Mouse (Mus musculus): Measurements from ENCODE around the gene Aox3. TPM values are rescaled to one million over a fixed set of nuclear protein-coding genes. Genes with fewer than 3 reads are reported as not detected.

Aox3 gene
- polyA plus RNA-seq, 1 experiment: not detected

DNA sequence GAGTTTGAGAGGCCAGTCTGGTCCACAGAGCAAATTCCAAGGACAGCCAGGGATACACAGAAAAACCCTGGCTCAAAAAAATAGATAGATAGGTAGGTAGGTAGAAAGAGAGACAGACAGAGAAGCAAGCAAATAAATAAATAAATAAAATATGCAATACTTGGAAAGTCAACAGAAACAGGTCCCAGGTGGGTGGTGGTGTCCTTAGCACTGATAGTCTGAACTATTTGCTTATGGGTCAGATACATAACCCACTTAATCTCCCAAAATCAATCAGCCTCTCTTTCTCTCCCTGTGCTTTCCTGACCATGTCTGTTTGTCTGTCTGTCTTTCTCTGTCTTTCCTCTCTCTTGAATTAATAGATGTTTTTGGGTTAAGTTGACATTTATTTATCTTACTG is 35.0 kb upstream of the Aox3 start:
- no peak for TF ChIP-seq POLR2A (IDR thresholded peaks at IDR 0.05; ENCODE audit: borderline replicate concordance, low read depth, low read length)
- no peak for TF ChIP-seq CTCF (IDR thresholded peaks at IDR 0.05; ENCODE audit: low read depth, low read length)
- Histone ChIP-seq H3K4me3 (ENCODE audit: insufficient read depth, low read length) (no peak overlapping the region), H3K4me1 (ENCODE audit: control insufficient read depth, insufficient read depth, low read length) (no peaks in the 10 kb centered on the region), H3K27ac (ENCODE audit: insufficient read depth, low read depth, low read length) (no peak overlapping the region)

- H3K4me3 ChIP-seq (ENCODE audit: insufficient read depth, low read length): no peak overlapping the region
- TF ChIP-seq CTCF (IDR thresholded peaks at IDR 0.05; ENCODE audit: low read depth, low read length) (no peak), POLR2A (IDR thresholded peaks at IDR 0.05; ENCODE audit: borderline replicate concordance, low read depth, low read length) (no peak)
- no peaks in the 10 kb centered on the region for H3K4me1 ChIP-seq (ENCODE audit: control insufficient read depth, insufficient read depth, low read length)
- H3K27ac ChIP-seq (ENCODE audit: insufficient read depth, low read depth, low read length): no peak overlapping the region
Observed at GRCm38 (mm10) chr1:58078390-58078789, 34.5 kb upstream of the Aox3 start.

GRCm38 (mm10) chr1:58079689-58080088 is 33.2 kb upstream of the Aox3 start:
- Histone ChIP-seq H3K27ac (ENCODE audit: insufficient read depth, low read depth, low read length) (no peak overlapping the region), H3K4me1 (ENCODE audit: control insufficient read depth, insufficient read depth, low read length) (no peaks in the 10 kb centered on the region), H3K4me3 (ENCODE audit: insufficient read depth, low read length) (no peak overlapping the region)
- TF ChIP-seq POLR2A (IDR thresholded peaks at IDR 0.05; ENCODE audit: borderline replicate concordance, low read depth, low read length): no peak
- TF ChIP-seq CTCF (IDR thresholded peaks at IDR 0.05; ENCODE audit: low read depth, low read length): no peak

- TF ChIP-seq CTCF (IDR thresholded peaks at IDR 0.05; ENCODE audit: low read depth, low read length) (no peak), POLR2A (IDR thresholded peaks at IDR 0.05; ENCODE audit: borderline replicate concordance, low read depth, low read length) (no peak)
- H3K4me1 ChIP-seq (ENCODE audit: control insufficient read depth, insufficient read depth, low read length): no peaks in the 10 kb centered on the region
- H3K4me3 ChIP-seq (ENCODE audit: insufficient read depth, low read length): no peak overlapping the region
- H3K27ac ChIP-seq (ENCODE audit: insufficient read depth, low read depth, low read length): no peak overlapping the region
Observed at GRCm38 (mm10) chr1:58080446-58080845, 32.5 kb upstream of the Aox3 start.

GRCm38 (mm10) chr1:58081356-58081755 is 31.6 kb upstream of the Aox3 start:
- TF ChIP-seq POLR2A (IDR thresholded peaks at IDR 0.05; ENCODE audit: borderline replicate concordance, low read depth, low read length) (no peak), CTCF (IDR thresholded peaks at IDR 0.05; ENCODE audit: low read depth, low read length) (no peak)
- H3K4me3 ChIP-seq (ENCODE audit: insufficient read depth, low read length): no peak overlapping the region
- no peaks in the 10 kb centered on the region for H3K4me1 ChIP-seq (ENCODE audit: control insufficient read depth, insufficient read depth, low read length)

DNA sequence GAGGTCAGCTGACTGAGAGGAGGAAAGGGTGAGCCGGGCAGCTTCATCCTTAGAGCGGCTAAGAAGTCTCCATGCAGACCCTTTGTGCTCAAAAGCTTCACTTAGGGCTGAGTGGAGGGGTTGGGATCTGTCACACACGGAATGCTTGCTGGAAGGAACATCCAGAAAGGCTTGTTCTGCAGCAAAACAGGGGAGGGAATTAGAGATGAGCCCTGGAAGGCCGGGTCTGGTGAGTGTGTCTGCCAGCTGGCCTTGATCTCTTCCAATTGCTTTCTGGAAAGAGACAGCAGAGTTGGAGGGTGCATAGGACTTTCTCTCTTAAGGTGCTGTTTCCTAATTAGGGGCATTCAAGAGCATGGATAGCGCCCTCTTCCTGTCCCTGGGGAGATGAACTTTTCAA is 23.6 kb upstream of the Aox3 start:
- Histone ChIP-seq H3K4me1 (ENCODE audit: control insufficient read depth, insufficient read depth, low read length) (no peaks in the 10 kb centered on the region), H3K4me3 (ENCODE audit: insufficient read depth, low read length) (no peak overlapping the region), H3K27ac (ENCODE audit: insufficient read depth, low read depth, low read length) (no peak overlapping the region)
- TF ChIP-seq POLR2A (IDR thresholded peaks at IDR 0.05; ENCODE audit: borderline replicate concordance, low read depth, low read length) (no peak), CTCF (IDR thresholded peaks at IDR 0.05; ENCODE audit: low read depth, low read length) (no peak)

More at GRCm38 (mm10) chr1:58081356-58081755, 31.6 kb upstream of the Aox3 start:
- no peak overlapping the region for H3K27ac ChIP-seq (ENCODE audit: insufficient read depth, low read depth, low read length)

GRCm38 (mm10) chr1:58090191-58090590 is 22.7 kb upstream of the Aox3 start:
- Histone ChIP-seq H3K4me1 (ENCODE audit: control insufficient read depth, insufficient read depth, low read length) (no peaks in the 10 kb centered on the region), H3K27ac (ENCODE audit: insufficient read depth, low read depth, low read length) (no peak overlapping the region), H3K4me3 (ENCODE audit: insufficient read depth, low read length) (no peak overlapping the region)
- TF ChIP-seq POLR2A (IDR thresholded peaks at IDR 0.05; ENCODE audit: borderline replicate concordance, low read depth, low read length): no peak
- TF ChIP-seq CTCF (IDR thresholded peaks at IDR 0.05; ENCODE audit: low read depth, low read length): no peak

DNA sequence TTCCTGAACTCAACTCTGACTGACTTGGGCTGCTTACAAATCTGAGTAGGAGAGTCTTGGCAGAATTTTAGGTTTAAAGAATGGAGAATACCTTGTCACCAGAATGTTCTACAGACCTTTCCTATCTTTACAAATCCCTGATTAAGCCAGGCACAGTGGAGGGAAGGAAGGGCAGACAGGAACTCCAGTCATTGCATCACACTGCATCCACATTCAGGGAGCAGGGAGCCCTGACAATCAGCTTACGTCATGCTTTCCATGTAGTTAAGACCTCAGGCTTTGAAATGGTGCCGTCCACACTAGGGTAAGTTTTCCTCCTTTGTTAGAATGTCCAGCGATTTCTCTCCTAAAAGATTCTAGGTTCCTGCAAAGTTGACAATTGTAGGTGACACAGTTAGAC is 21.7 kb upstream of the Aox3 start:
- no peaks in the 10 kb centered on the region for H3K4me1 ChIP-seq (ENCODE audit: control insufficient read depth, insufficient read depth, low read length)
- no peak overlapping the region for H3K4me3 ChIP-seq (ENCODE audit: insufficient read depth, low read length)
- TF ChIP-seq CTCF (IDR thresholded peaks at IDR 0.05; ENCODE audit: low read depth, low read length): no peak
- TF ChIP-seq POLR2A (IDR thresholded peaks at IDR 0.05; ENCODE audit: borderline replicate concordance, low read depth, low read length): no peak
- no peak overlapping the region for H3K27ac ChIP-seq (ENCODE audit: insufficient read depth, low read depth, low read length)

- TF ChIP-seq CTCF (IDR thresholded peaks at IDR 0.05; ENCODE audit: low read depth, low read length) (no peak), POLR2A (IDR thresholded peaks at IDR 0.05; ENCODE audit: borderline replicate concordance, low read depth, low read length) (no peak)
- H3K4me3 ChIP-seq (ENCODE audit: insufficient read depth, low read length): no peak overlapping the region
- H3K4me1 ChIP-seq (ENCODE audit: control insufficient read depth, insufficient read depth, low read length): no peaks in the 10 kb centered on the region
- H3K27ac ChIP-seq (ENCODE audit: insufficient read depth, low read depth, low read length): no peak overlapping the region
Observed at GRCm38 (mm10) chr1:58091992-58092560, 20.9 kb upstream of the Aox3 start.

DNA sequence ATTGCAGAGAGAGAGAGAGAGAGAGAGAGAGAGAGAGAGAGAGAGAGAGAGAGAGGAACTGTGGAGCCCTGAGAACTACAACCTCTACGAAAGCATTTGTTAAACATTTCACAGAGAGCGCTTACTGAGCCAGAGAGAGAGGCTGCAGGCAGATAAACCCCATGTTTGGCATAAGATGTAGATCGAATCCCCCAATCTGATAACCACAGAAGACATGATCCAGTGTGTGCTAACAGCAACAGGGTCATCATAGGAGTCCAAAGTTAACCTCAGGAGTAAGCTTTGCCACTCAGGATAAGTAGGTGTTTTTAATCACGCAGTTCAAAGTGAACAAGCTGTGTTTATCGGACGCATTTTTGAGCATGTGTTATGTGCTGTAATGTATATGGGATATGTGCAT is 15.6 kb upstream of the Aox3 start:
- TF ChIP-seq CTCF (IDR thresholded peaks at IDR 0.05; ENCODE audit: low read depth, low read length): no peak
- no peak for TF ChIP-seq POLR2A (IDR thresholded peaks at IDR 0.05; ENCODE audit: borderline replicate concordance, low read depth, low read length)
- Histone ChIP-seq H3K4me1 (ENCODE audit: control insufficient read depth, insufficient read depth, low read length) (peaks cover 9% of the 10 kb centered on the region), H3K27ac (ENCODE audit: insufficient read depth, low read depth, low read length) (no peak overlapping the region), H3K4me3 (ENCODE audit: insufficient read depth, low read length) (no peak overlapping the region)

GRCm38 (mm10) chr1:58099119-58099518 is 13.8 kb upstream of the Aox3 start:
- no peak for TF ChIP-seq CTCF (IDR thresholded peaks at IDR 0.05; ENCODE audit: low read depth, low read length)
- TF ChIP-seq POLR2A (IDR thresholded peaks at IDR 0.05; ENCODE audit: borderline replicate concordance, low read depth, low read length): no peak
- peaks cover 9% of the 10 kb centered on the region for H3K4me1 ChIP-seq (ENCODE audit: control insufficient read depth, insufficient read depth, low read length)
- no peak overlapping the region for H3K27ac ChIP-seq (ENCODE audit: insufficient read depth, low read depth, low read length)
- H3K4me3 ChIP-seq (ENCODE audit: insufficient read depth, low read length): no peak overlapping the region

Measured in bone marrow macrophage, adult 2 months (primary cell).